Mouse (Mus musculus): ENCODE results near the gene Ccdc88a. TPM values are rescaled to one million over a fixed set of nuclear protein-coding genes. Genes with fewer than 3 reads are reported as not detected.
A peak's percentile ranks its signal among the peaks of the same experiment; 100 is the strongest.

The Ccdc88a gene
- total RNA-seq, 2 experiments from 2014 or later, result 61.9 to 67.6 TPM

- no peak overlapping the region for H3K27ac ChIP-seq
- no peak for TF ChIP-seq CTCF (IDR thresholded peaks at IDR 0.05)
- intact Hi-C loops (cut with DNase I), result no loop called here
- no peak overlapping the region for H3K4me3 ChIP-seq
- DNase-seq (ENCODE audit: extremely low spot score in 1 of 2, low spot score in 2 of 2), result no peak
Observed at GRCm38 (mm10) chr11:29493135-29493534, 119.7 kb downstream of the Ccdc88a start.

- no peak overlapping the region for H3K27ac ChIP-seq
- intact Hi-C loops (cut with DNase I), result no loop called here
- no peak for DNase-seq (ENCODE audit: extremely low spot score in 1 of 2, low spot score in 2 of 2)
- no peak for TF ChIP-seq CTCF (IDR thresholded peaks at IDR 0.05)
- H3K4me3 ChIP-seq, result no peak overlapping the region
Observed at GRCm38 (mm10) chr11:29496962-29497361, 123.5 kb downstream of the Ccdc88a start.

- no peak for TF ChIP-seq CTCF (IDR thresholded peaks at IDR 0.05)
- H3K4me3 ChIP-seq, result no peak overlapping the region
- intact Hi-C loops (cut with DNase I), result no loop called here
- H3K27ac ChIP-seq, result no peak overlapping the region
- DNase-seq (ENCODE audit: extremely low spot score in 1 of 2, low spot score in 2 of 2), result no peak
Observed at GRCm38 (mm10) chr11:29503948-29504893, 130.8 kb downstream of the Ccdc88a start.

- DNase-seq (ENCODE audit: extremely low spot score in 1 of 2, low spot score in 2 of 2), result no peak
- Histone ChIP-seq H3K27ac (no peak overlapping the region), H3K4me3 (no peak overlapping the region)
- no peak for TF ChIP-seq CTCF (IDR thresholded peaks at IDR 0.05)
- intact Hi-C loops (cut with DNase I), result no loop called here
Observed at GRCm38 (mm10) chr11:29504899-29505625, 131.6 kb downstream of the Ccdc88a start.

- no peak for DNase-seq (ENCODE audit: extremely low spot score in 1 of 2, low spot score in 2 of 2)
- Histone ChIP-seq H3K4me3 (no peak overlapping the region), H3K27ac (no peak overlapping the region)
- intact Hi-C loops (cut with DNase I), result no loop called here
- no peak for TF ChIP-seq CTCF (IDR thresholded peaks at IDR 0.05)
Observed at GRCm38 (mm10) chr11:29509421-29509820, 136.0 kb downstream of the Ccdc88a start.

- Histone ChIP-seq H3K4me3 (no peak overlapping the region), H3K27ac (no peak overlapping the region)
- intact Hi-C loops (cut with DNase I), result loop anchor here (5.0 kb wide), 1 partner anchor 246 kb away; no protein-coding TSS in a partner anchor
- peak; percentile 12 for TF ChIP-seq CTCF (IDR thresholded peaks at IDR 0.05)
- DNase-seq (ENCODE audit: extremely low spot score in 1 of 2, low spot score in 2 of 2), result no peak
Observed at GRCm38 (mm10) chr11:29512818-29513535, 139.5 kb downstream of the Ccdc88a start.

GRCm38 (mm10) chr11:29514325-29514681 is 140.8 kb downstream of the Ccdc88a start:
- H3K4me3 ChIP-seq, result peak overlapping the region; percentile 55
- intact Hi-C loops (cut with DNase I), result loop anchor here (5.0 kb wide), 1 partner anchor 247 kb away; no protein-coding TSS in a partner anchor
- no peak for DNase-seq (ENCODE audit: extremely low spot score in 1 of 2, low spot score in 2 of 2)
- H3K27ac ChIP-seq, result 0 out of 2 replicates have a peak overlapping the region, but pooled peaks have one; percentile 0
- no peak for TF ChIP-seq CTCF (IDR thresholded peaks at IDR 0.05)

- Histone ChIP-seq H3K4me3 (peak within 1 kb of the TSS; percentile 55), H3K27ac (0 out of 2 replicates have a peak within 1 kb of the TSS, but pooled peaks have one; percentile 0)
- no peak for TF ChIP-seq CTCF (IDR thresholded peaks at IDR 0.05)
- peak; percentile 68 to 77 for DNase-seq (ENCODE audit: extremely low spot score in 1 of 2, low spot score in 2 of 2)
- intact Hi-C loops (cut with DNase I), result loop anchor here (5.0 kb wide), 1 partner anchor 248 kb away; no protein-coding TSS in a partner anchor
Observed at GRCm38 (mm10) chr11:29514682-29515412, 141.4 kb downstream of the Ccdc88a start, which contains the start of gene Prorsd1. Prorsd1 (minus strand) TSS chr11:29515033.

GRCm38 (mm10) chr11:29525988-29526794 is 152.7 kb downstream of the Ccdc88a start, which contains the start of gene Mtif2:
Mtif2 (plus strand) TSS chr11:29526408.
- Histone ChIP-seq H3K4me3 (peak within 1 kb of the TSS; percentile 84), H3K27ac (peak within 1 kb of the TSS; percentile 91)
- no peak; the same call in none of the 2 replicates for TF ChIP-seq CTCF (IDR thresholded peaks at IDR 0.05)
- intact Hi-C loops (cut with DNase I), result loop anchor here (2.0 to 5.0 kb wide), 2 partner anchors 21 to 259 kb away; partner anchors contain the start of gene Clhc1
- DNase-seq (ENCODE audit: extremely low spot score in 1 of 2, low spot score in 2 of 2), result peak; percentile 78 to 79

GRCm38 (mm10) chr11:29538201-29538600 is 164.7 kb downstream of the Ccdc88a start:
- TF ChIP-seq CTCF (IDR thresholded peaks at IDR 0.05), result no peak
- Histone ChIP-seq H3K27ac (no peak overlapping the region), H3K4me3 (no peak overlapping the region)
- DNase-seq (ENCODE audit: extremely low spot score in 1 of 2, low spot score in 2 of 2), result no peak
- intact Hi-C loops (cut with DNase I), result no loop called here
